Mouse (Mus musculus): ENCODE measurements at regions not wholly inside any gene's neighbourhood (a gene's known extent, or its start where the extent isn't known, plus 50 kb on each side); places are given as distances from the start of the nearest gene placed in this dataset.

DNA sequence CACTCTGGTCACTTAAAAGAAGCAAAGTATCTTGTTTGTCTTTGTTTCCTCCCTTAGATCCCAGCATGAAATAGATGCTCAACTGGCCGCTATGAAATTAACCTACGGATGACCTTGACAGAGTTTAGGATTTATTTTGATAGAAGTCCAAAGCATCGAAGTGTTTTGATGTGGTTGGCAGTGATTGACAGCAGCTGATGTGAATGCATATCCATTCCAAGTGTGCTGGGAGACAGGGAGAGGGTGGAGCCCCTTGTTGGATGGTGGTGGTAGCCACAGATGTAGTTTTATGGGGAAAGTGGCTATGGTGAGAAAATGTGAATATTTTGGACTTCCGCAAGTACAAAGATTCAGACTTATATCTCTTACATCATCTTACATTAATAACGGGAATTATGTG is 197.8 kb upstream of the Irx3 start:
- TF ChIP-seq CTCF (conservative IDR thresholded peaks at IDR 0.05; ENCODE audit: low read length) (no peak), NANOG (IDR thresholded peaks at IDR 0.05; ENCODE audit: borderline replicate concordance, low read length) (no peak), POU5F1 (IDR thresholded peaks at IDR 0.05; ENCODE audit: borderline replicate concordance, low read length) (no peak)

All from E14TG2a.4 (cell line).